Mouse (Mus musculus) CD4-positive helper T cell, adult 2 months (primary cell): Measurements from ENCODE around the gene Map3k14.
A peak's percentile ranks its signal among the peaks of the same experiment; 100 is the strongest.

Experiments
- DNase-seq: peaks from one replicate; pipeline ENCODE4 v3.0.0-alpha.2; 2012; ENCODE audit warnings: low read depth, missing footprints, low spot score

Gene Map3k14

GRCm38 (mm10) chr11:103175688-103176442 lies 91.4 kb downstream of the Map3k14 start:
- DNase-seq = peak; percentile 43

- peak; percentile 98 for DNase-seq
Observed at GRCm38 (mm10) chr11:103174891-103175391, 92.3 kb downstream of the Map3k14 start.

GRCm38 (mm10) chr11:103174411-103174832 lies 92.8 kb downstream of the Map3k14 start:
- DNase-seq = peak; percentile 49

GRCm38 (mm10) chr11:103173771-103174344 lies 93.4 kb downstream of the Map3k14 start:
- DNase-seq = peak; percentile 52

- DNase-seq = no peak
Observed at GRCm38 (mm10) chr11:103173041-103173770, 94.1 kb downstream of the Map3k14 start.

- no peak for DNase-seq
Observed at GRCm38 (mm10) chr11:103172392-103173040, 94.8 kb downstream of the Map3k14 start.

GRCm38 (mm10) chr11:103171703-103172391 lies 95.4 kb downstream of the Map3k14 start:
- DNase-seq = peak; percentile 28

- DNase-seq = no peak
Observed at GRCm38 (mm10) chr11:103171286-103171620, 96.0 kb downstream of the Map3k14 start.

GRCm38 (mm10) chr11:103170494-103171285 lies 96.6 kb downstream of the Map3k14 start, which contains the start of gene Fmnl1:
Fmnl1 (plus strand) TSS chr11:103171107.
- peak; percentile 76 for DNase-seq

- peak; percentile 46 for DNase-seq
Observed at GRCm38 (mm10) chr11:103170111-103170493, 97.2 kb downstream of the Map3k14 start.
